Mouse (Mus musculus): ENCODE data around the gene Wbp2. TPM values are rescaled to one million over a fixed set of nuclear protein-coding genes. Genes with fewer than 3 reads are reported as not detected.

The Wbp2 gene
- polyA plus RNA-seq, 1 experiment from 2014 or later = 164 TPM

DNA sequence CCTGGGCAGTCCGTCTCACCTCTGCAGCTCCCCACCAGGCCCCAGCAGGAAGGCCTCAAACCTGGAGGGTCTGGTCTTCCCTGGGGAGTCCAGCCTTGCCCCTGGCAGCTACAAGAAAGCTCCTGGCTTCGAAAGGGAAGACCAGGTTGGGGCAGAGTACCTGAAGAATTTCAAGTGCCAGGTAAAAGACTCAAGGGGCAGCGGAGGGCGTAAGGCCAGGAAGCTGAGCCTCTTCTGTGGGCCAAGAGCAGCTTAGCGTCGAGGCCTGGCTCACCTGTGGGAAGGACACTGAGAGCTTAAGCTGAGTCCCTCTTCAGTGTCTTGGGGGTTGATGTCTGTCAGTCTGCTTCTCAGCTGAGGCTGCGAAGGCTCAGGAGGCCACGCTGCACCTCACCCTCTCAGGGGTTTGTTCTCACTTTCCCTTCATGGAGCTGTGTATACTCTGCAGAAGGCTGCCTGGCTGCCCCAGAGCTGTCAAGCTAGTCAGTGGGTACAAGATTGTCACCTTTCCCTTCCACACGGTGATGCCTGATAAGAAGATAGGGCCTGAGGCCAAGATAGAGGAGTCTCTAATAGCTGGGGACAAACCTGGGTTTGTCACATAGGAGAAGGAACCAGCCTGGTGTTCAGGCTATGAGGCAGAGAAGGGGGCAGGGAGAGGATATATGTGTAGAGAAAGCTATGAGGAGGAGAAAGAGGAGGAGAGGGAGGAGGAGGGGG is 33.1 kb downstream of the Wbp2 start:
- H3K9ac ChIP-seq = no peak overlapping the region
- no peaks in the 10 kb centered on the region for H3K4me1 ChIP-seq (replicated peaks; ENCODE audit: control insufficient read depth, insufficient read depth, low read length)
- no peak for DNase-seq (ENCODE audit: low spot score)
- no peaks in the 10 kb centered on the region for H3K27me3 ChIP-seq (ENCODE audit: control insufficient read depth, insufficient read depth, low read length)
- WGBS = 96% methylated on average over 9 of the region's 9 CpGs
- H3K36me3 ChIP-seq (replicated peaks; ENCODE audit: control insufficient read depth, insufficient read depth) = peaks cover 98% of the 10 kb centered on the region
- H3K4me3 ChIP-seq (replicated peaks; ENCODE audit: low read length) = no peak overlapping the region
- H3K27ac ChIP-seq = no peak overlapping the region
- H3K4me2 ChIP-seq (replicated peaks) = no peak overlapping the region
- ATAC-seq (ENCODE audit: low FRiP score) = no peak
- H3K9me3 ChIP-seq (ENCODE audit: control insufficient read depth, low read length) = no peaks in the 10 kb centered on the region

DNA sequence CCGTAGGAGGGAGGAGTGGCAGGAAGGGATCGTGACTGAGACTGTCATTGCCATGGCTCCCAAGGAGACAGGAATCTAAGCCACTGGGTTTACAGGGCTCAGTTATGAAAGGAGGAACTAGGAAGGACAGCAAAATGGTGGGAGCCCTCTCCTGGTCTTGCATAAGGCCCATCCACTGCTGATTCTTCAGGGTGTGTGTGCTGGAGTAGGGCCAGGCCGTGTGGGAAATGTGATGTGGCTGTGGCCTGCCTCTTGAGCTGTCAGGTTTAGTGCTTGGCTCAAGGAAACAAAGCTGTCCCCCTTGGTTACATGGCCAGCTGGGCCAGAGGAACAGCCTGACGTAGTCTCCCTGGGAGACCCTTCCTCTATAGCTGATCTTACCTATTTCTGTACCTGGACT is 36.6 kb downstream of the Wbp2 start:
- Histone ChIP-seq H3K4me2 (replicated peaks) (no peak overlapping the region), H3K36me3 (replicated peaks; ENCODE audit: control insufficient read depth, insufficient read depth) (peaks cover 85% of the 10 kb centered on the region), H3K9me3 (ENCODE audit: control insufficient read depth, low read length) (no peaks in the 10 kb centered on the region), H3K4me1 (replicated peaks; ENCODE audit: control insufficient read depth, insufficient read depth, low read length) (no peaks in the 10 kb centered on the region), H3K4me3 (replicated peaks; ENCODE audit: low read length) (no peak overlapping the region), H3K27me3 (ENCODE audit: control insufficient read depth, insufficient read depth, low read length) (no peaks in the 10 kb centered on the region), H3K9ac (no peak overlapping the region), H3K27ac (no peak overlapping the region)
- ATAC-seq (ENCODE audit: low FRiP score) (no peak), DNase-seq (ENCODE audit: low spot score) (no peak)
- WGBS = 91% methylated on average over 4 of the region's 4 CpGs

DNA sequence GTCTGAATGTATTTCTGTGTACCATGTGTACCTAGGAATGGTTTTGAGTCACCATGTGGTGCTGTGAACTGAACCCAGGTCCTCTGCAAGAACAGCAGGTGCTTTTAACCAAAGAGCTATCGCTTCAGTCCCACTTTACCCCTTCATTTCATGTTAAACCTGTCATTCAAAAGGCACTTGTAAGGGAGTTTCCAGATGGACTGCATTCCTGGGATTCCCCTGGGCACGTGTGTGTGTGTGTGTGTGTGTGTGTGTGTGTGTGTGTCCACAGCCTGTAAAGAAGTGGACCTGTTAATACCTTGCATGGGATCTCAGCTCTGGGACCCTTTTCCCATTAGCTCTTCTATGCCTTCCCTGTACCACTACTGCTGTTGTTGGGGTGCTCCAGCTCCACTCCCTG is 37.2 kb downstream of the Wbp2 start:
- no peak for DNase-seq (ENCODE audit: low spot score)
- 89% methylated on average over 2 of the region's 2 CpGs for WGBS
- no peaks in the 10 kb centered on the region for H3K9me3 ChIP-seq (ENCODE audit: control insufficient read depth, low read length)
- H3K9ac ChIP-seq = no peak overlapping the region
- H3K4me1 ChIP-seq (replicated peaks; ENCODE audit: control insufficient read depth, insufficient read depth, low read length) = no peaks in the 10 kb centered on the region
- H3K4me2 ChIP-seq (replicated peaks) = no peak overlapping the region
- peaks cover 82% of the 10 kb centered on the region for H3K36me3 ChIP-seq (replicated peaks; ENCODE audit: control insufficient read depth, insufficient read depth)
- no peak for ATAC-seq (ENCODE audit: low FRiP score)
- no peak overlapping the region for H3K4me3 ChIP-seq (replicated peaks; ENCODE audit: low read length)
- H3K27me3 ChIP-seq (ENCODE audit: control insufficient read depth, insufficient read depth, low read length) = no peaks in the 10 kb centered on the region
- H3K27ac ChIP-seq = no peak overlapping the region

DNA sequence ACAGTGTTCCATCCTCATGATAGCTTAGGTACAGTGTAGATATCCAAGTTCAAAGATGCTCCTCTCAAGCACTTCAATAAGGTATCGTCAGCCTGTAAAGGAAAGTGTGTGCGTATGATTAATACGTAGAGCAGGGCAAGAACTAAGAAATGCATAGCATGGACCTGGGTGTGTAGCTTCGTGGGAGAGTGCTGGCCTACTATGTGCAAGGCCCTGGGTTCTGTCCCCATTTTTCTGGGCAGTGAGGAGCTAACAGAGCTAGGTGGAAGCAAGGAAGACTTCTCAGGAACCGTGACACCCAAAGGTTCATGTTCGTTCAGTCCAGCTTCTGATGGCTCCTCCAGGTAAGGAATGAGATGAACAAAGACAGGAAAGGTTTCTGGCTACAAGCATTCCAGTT is 41.6 kb downstream of the Wbp2 start:
- DNase-seq (ENCODE audit: low spot score) (no peak), ATAC-seq (ENCODE audit: low FRiP score) (no peak)
- Histone ChIP-seq H3K27me3 (ENCODE audit: control insufficient read depth, insufficient read depth, low read length) (no peaks in the 10 kb centered on the region), H3K27ac (no peak overlapping the region), H3K9me3 (ENCODE audit: control insufficient read depth, low read length) (no peaks in the 10 kb centered on the region), H3K9ac (no peak overlapping the region), H3K4me1 (replicated peaks; ENCODE audit: control insufficient read depth, insufficient read depth, low read length) (no peaks in the 10 kb centered on the region), H3K4me3 (replicated peaks; ENCODE audit: low read length) (no peak overlapping the region), H3K4me2 (replicated peaks) (no peak overlapping the region), H3K36me3 (replicated peaks; ENCODE audit: control insufficient read depth, insufficient read depth) (peaks cover 65% of the 10 kb centered on the region)
- 95% methylated on average over 6 of the region's 6 CpGs for WGBS

DNA sequence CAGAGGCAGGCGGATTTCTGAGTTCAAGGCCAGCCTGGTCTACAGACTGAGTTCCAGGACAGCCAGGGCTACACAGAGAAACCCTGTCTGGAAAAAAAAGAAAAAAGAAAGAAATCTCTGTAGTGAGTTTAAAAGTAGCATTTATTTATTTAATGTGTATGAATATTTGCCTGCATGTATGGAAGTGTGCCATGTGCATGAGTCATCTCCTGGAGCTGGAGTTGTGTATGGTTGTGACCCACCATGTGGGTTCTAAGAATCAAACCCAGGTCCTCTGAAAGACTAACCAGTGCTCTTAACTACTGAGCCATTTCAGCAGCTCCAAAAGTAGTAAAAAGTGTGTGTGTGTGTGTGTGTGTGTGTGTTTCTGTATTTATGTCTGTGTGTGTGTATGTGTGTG is 43.5 kb downstream of the Wbp2 start:
- Histone ChIP-seq H3K4me2 (replicated peaks) (no peak overlapping the region), H3K9ac (no peak overlapping the region), H3K4me3 (replicated peaks; ENCODE audit: low read length) (no peak overlapping the region), H3K27me3 (ENCODE audit: control insufficient read depth, insufficient read depth, low read length) (no peaks in the 10 kb centered on the region), H3K9me3 (ENCODE audit: control insufficient read depth, low read length) (no peaks in the 10 kb centered on the region), H3K27ac (no peak overlapping the region), H3K4me1 (replicated peaks; ENCODE audit: control insufficient read depth, insufficient read depth, low read length) (no peaks in the 10 kb centered on the region), H3K36me3 (replicated peaks; ENCODE audit: control insufficient read depth, insufficient read depth) (peaks cover 62% of the 10 kb centered on the region)
- DNase-seq (ENCODE audit: low spot score) = no peak
- ATAC-seq (ENCODE audit: low FRiP score) = no peak
- WGBS = 100% methylated on average over 1 of the region's 1 CpGs

DNA sequence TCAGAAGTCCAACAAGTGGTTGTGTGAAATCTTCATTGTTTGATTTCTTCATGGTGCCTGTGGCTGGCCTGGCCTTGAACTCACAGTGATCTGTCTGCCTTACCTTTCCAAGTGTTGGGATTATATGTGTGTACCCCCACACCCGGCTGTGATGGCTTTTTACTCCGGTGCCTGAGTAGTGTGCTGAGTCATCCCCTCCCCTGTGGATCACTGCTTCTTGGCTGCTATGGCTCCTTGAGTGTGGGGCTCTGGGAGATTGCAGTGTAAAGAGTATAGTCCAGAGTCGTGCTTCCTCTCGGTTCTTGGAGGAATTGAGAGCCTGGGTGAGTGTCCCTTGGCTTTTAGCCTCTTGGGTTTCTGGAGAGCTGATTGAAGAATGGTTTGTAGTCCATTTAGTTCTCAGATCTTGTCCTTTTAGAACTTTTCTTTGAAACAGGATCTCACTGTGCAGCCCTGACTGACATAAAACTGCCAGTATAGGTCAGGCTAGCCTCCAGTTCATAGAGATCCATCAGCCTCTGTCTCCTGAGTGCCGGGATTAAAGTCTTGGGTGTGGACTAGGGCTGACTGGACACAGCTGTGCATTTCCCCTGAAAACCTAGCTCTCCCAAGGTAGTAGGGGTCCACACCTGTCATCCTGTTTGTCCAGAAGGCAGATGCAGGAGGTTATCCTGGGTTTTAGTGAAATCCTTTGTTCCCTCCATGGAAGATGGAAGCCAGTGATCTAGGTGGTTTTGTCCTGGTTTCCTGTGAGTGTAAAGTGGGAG is 44.2 kb downstream of the Wbp2 start:
- ATAC-seq (ENCODE audit: low FRiP score) = no peak
- DNase-seq (ENCODE audit: low spot score) = no peak
- no peak overlapping the region for H3K9ac ChIP-seq
- H3K4me2 ChIP-seq (replicated peaks) = no peak overlapping the region
- H3K4me1 ChIP-seq (replicated peaks; ENCODE audit: control insufficient read depth, insufficient read depth, low read length) = no peaks in the 10 kb centered on the region
- no peak overlapping the region for H3K4me3 ChIP-seq (replicated peaks; ENCODE audit: low read length)
- no peaks in the 10 kb centered on the region for H3K27me3 ChIP-seq (ENCODE audit: control insufficient read depth, insufficient read depth, low read length)
- no peak overlapping the region for H3K27ac ChIP-seq
- H3K9me3 ChIP-seq (ENCODE audit: control insufficient read depth, low read length) = no peaks in the 10 kb centered on the region
- H3K36me3 ChIP-seq (replicated peaks; ENCODE audit: control insufficient read depth, insufficient read depth) = peaks cover 58% of the 10 kb centered on the region
- WGBS = 94% methylated on average over 5 of the region's 5 CpGs

DNA sequence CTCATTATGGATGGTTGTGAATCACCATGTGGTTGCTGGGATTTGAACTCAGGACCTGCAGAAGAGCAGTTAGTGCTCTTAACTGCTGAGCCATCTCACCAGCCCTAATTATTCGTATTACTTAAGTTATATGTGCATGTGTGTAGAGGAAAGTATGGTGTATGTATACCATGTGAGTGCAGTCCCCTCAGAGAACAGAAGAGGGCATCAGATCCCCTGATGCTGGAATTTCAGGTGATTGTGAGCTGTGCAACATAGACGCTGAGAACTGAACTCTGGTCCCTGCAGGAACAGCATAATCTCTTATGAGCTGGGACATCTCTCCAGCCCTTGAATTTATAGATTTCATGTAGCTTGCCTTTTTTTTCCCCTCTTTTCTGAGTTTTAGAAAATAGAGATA is 45.0 kb downstream of the Wbp2 start:
- H3K9ac ChIP-seq = no peak overlapping the region
- no peaks in the 10 kb centered on the region for H3K4me1 ChIP-seq (replicated peaks; ENCODE audit: control insufficient read depth, insufficient read depth, low read length)
- no peak overlapping the region for H3K27ac ChIP-seq
- peaks cover 50% of the 10 kb centered on the region for H3K36me3 ChIP-seq (replicated peaks; ENCODE audit: control insufficient read depth, insufficient read depth)
- WGBS = 97% methylated on average over 2 of the region's 2 CpGs
- ATAC-seq (ENCODE audit: low FRiP score) (no peak), DNase-seq (ENCODE audit: low spot score) (no peak)
- no peak overlapping the region for H3K4me3 ChIP-seq (replicated peaks; ENCODE audit: low read length)
- H3K27me3 ChIP-seq (ENCODE audit: control insufficient read depth, insufficient read depth, low read length) = no peaks in the 10 kb centered on the region
- no peak overlapping the region for H3K4me2 ChIP-seq (replicated peaks)
- no peaks in the 10 kb centered on the region for H3K9me3 ChIP-seq (ENCODE audit: control insufficient read depth, low read length)

DNA sequence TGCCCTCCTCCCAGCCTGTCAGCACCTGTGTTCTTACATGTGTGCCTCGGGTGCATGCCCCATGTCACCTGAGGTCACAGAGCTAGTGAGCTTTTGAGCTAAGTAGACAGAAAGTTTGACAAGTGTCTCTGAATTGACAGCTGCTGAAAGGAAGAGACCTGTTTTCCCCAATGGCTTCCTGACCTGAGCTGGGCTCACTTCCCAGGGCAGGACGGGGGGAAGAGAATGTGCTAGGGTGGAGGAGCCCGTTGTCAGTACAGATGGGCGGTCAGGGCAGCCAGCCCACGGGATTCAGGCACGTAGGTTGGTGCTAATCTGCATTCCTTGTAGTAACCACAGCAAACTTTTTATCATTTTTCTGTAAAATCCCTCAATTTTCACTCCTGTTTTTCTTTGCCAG is 46.2 kb downstream of the Wbp2 start:
- Histone ChIP-seq H3K9ac (no peak overlapping the region), H3K9me3 (ENCODE audit: control insufficient read depth, low read length) (no peaks in the 10 kb centered on the region)
- WGBS = 91% methylated on average over 6 of the region's 6 CpGs

DNA sequence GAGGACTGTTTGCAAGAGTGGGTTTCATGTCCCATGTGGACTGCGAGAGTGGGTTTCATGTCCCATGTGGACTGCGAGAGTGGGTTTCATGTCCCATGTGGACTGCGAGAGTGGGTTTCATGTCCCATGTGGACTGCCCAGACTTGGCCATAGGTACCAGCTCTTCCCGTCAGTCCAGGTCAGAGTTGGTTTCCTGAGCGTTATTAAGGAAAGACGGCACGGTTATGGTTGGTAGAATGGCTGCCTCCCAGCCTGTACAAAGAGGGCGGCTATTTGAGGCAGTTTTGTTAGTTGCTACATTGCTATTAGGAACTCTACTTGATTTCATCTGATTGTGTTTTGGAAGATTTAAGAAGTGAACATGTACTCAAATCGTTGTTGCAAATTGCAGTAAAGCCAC is 49.0 kb downstream of the Wbp2 start:
- 98% methylated on average over 9 of the region's 9 CpGs for WGBS
- ATAC-seq (ENCODE audit: low FRiP score) = no peak

More for the DNA sequence above, 46.2 kb downstream of the Wbp2 start:
- no peak overlapping the region for H3K4me2 ChIP-seq (replicated peaks)
- ATAC-seq (ENCODE audit: low FRiP score) (no peak), DNase-seq (ENCODE audit: low spot score) (no peak)
- H3K4me3 ChIP-seq (replicated peaks; ENCODE audit: low read length) = no peak overlapping the region
- no peak overlapping the region for H3K27ac ChIP-seq
- H3K4me1 ChIP-seq (replicated peaks; ENCODE audit: control insufficient read depth, insufficient read depth, low read length) = no peaks in the 10 kb centered on the region
- no peaks in the 10 kb centered on the region for H3K27me3 ChIP-seq (ENCODE audit: control insufficient read depth, insufficient read depth, low read length)
- peaks cover 47% of the 10 kb centered on the region for H3K36me3 ChIP-seq (replicated peaks; ENCODE audit: control insufficient read depth, insufficient read depth)

More for the DNA sequence above, 49.0 kb downstream of the Wbp2 start:
- Histone ChIP-seq H3K4me2 (replicated peaks) (no peak overlapping the region), H3K4me3 (replicated peaks; ENCODE audit: low read length) (no peak overlapping the region), H3K36me3 (replicated peaks; ENCODE audit: control insufficient read depth, insufficient read depth) (peaks cover 39% of the 10 kb centered on the region), H3K27me3 (ENCODE audit: control insufficient read depth, insufficient read depth, low read length) (no peaks in the 10 kb centered on the region), H3K9ac (no peak overlapping the region), H3K9me3 (ENCODE audit: control insufficient read depth, low read length) (no peaks in the 10 kb centered on the region), H3K4me1 (replicated peaks; ENCODE audit: control insufficient read depth, insufficient read depth, low read length) (peaks cover 2% of the 10 kb centered on the region; the same call in 1 of the 2 replicates), H3K27ac (no peak overlapping the region)
- DNase-seq (ENCODE audit: low spot score) = no peak

Measured in hindbrain, embryonic 14.5 days (tissue).